ENCODE assay signal across 29 mouse cellular contexts in the genomic region with DNA sequence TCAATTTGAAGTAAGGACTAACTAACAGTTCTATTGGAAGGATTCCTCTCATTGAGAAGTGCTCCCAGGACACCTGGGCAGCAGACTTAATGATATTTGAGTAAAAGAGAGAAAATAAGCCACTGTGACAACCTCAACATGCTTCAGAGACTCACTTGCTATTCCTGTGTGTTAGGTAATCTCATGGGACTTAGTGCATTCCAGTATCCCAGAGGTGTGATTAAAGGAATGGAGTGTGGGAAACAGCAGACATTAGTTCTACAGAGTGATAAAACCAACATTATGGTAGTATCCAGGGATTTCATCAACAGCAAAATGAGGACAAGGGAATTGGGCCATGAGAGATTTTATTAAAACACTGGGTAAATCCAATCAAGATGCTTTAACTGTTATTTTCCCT.
DNase-seq lines count a peak whose midpoint lies in the region; ATAC-seq and TF ChIP-seq lines count a peak whose summit lies in the region.
"Had no signal": no experiment of that assay in that cellular context is flagged by ENCODE, and none has a peak within 500 bp of the region (broad histone marks: within the 10 kb centered on the region; RNA-seq: fewer than 3 reads in every experiment).

No protein-coding gene starts in this region.

- no peak for DNase-seq in hindbrain, embryonic 14.5 days (ENCODE audit: low spot score)
- no peak for DNase-seq in layer of hippocampus, adult 2 months (ENCODE audit: low spot score in 2 of 2)
- DNase-seq in layer of hippocampus, adult 9-11 months = no peak
- DNase-seq in neural tube, embryonic 10.5 days (ENCODE audit: extremely low spot score, low spot score) = no peak
- no peak for DNase-seq in heart, adult 9 months (ENCODE audit: low spot score in 2 of 2)
- DNase-seq: adrenal gland, adult 8-10 months; adrenal gland, postnatal 14 days; adrenal gland, postnatal 36 days; B cell, adult 2 months; cerebellum, adult 11 months; cerebellum, adult 18-20 months; cerebellum, adult 8-10 months; cerebellum, adult 9-11 months; cerebellum, postnatal 14 days; cerebellum, postnatal 36 days; embryo, embryonic 11 days had no signal

- no peak overlapping the region for H3K9ac ChIP-seq in hindbrain, embryonic 14.5 days
- H3K9ac ChIP-seq in hindbrain, embryonic 16.5 days (ENCODE audit: low read depth, low read length) = no peak overlapping the region
- H3K9ac ChIP-seq in neural tube, embryonic 13.5 days = no peak overlapping the region
- H3K9ac ChIP-seq: embryonic facial prominence, embryonic 13.5 days; embryonic facial prominence, embryonic 15.5 days; forebrain, embryonic 12.5 days had no signal

- H3K27ac ChIP-seq in hindbrain, embryonic 14.5 days = no peak overlapping the region
- H3K27ac ChIP-seq in hindbrain, embryonic 16.5 days (ENCODE audit: low read depth, low read length) = no peak overlapping the region
- peak overlapping the region; percentile 80 for H3K27ac ChIP-seq in layer of hippocampus, adult 2 months
- no peak overlapping the region for H3K27ac ChIP-seq in neural tube, embryonic 13.5 days (replicated peaks)
- H3K27ac ChIP-seq: embryonic facial prominence, embryonic 13.5 days; embryonic facial prominence, embryonic 15.5 days; forebrain, embryonic 10.5 days; forebrain, embryonic 12.5 days had no signal

- no peaks in the 10 kb centered on the region for H3K36me3 ChIP-seq in hindbrain, embryonic 14.5 days (replicated peaks; ENCODE audit: control insufficient read depth, insufficient read depth)
- no peaks in the 10 kb centered on the region for H3K36me3 ChIP-seq in hindbrain, embryonic 16.5 days (ENCODE audit: control insufficient read depth, insufficient read depth, low read length)
- no peaks in the 10 kb centered on the region for H3K36me3 ChIP-seq in neural tube, embryonic 13.5 days
- H3K36me3 ChIP-seq: embryonic facial prominence, embryonic 13.5 days; embryonic facial prominence, embryonic 15.5 days; forebrain, embryonic 10.5 days; forebrain, embryonic 12.5 days; G1E had no signal

- H3K9me3 ChIP-seq in hindbrain, embryonic 14.5 days (ENCODE audit: control insufficient read depth, low read length) = no peaks in the 10 kb centered on the region
- no peaks in the 10 kb centered on the region for H3K9me3 ChIP-seq in hindbrain, embryonic 16.5 days (ENCODE audit: control insufficient read depth, low read length)
- no peaks in the 10 kb centered on the region for H3K9me3 ChIP-seq in neural tube, embryonic 13.5 days
- H3K9me3 ChIP-seq: embryonic facial prominence, embryonic 13.5 days; embryonic facial prominence, embryonic 15.5 days; forebrain, embryonic 10.5 days; forebrain, embryonic 12.5 days; G1E had no signal

- no peak overlapping the region for H3K4me3 ChIP-seq in hindbrain, embryonic 14.5 days (replicated peaks; ENCODE audit: low read length)
- H3K4me3 ChIP-seq in hindbrain, embryonic 16.5 days (ENCODE audit: low read length) = no peak overlapping the region
- no peak overlapping the region for H3K4me3 ChIP-seq in layer of hippocampus, adult 2 months
- H3K4me3 ChIP-seq in neural tube, embryonic 13.5 days = no peak overlapping the region
- H3K4me3 ChIP-seq: embryonic facial prominence, embryonic 13.5 days; embryonic facial prominence, embryonic 15.5 days; erythroblast, embryonic 14.5 days; forebrain, embryonic 10.5 days; forebrain, embryonic 12.5 days had no signal

- no peaks in the 10 kb centered on the region for H3K27me3 ChIP-seq in hindbrain, embryonic 14.5 days (ENCODE audit: control insufficient read depth, insufficient read depth, low read length)
- no peaks in the 10 kb centered on the region for H3K27me3 ChIP-seq in hindbrain, embryonic 16.5 days (replicated peaks; ENCODE audit: control insufficient read depth, insufficient read depth, low read length)
- H3K27me3 ChIP-seq in neural tube, embryonic 13.5 days = no peaks in the 10 kb centered on the region
- H3K27me3 ChIP-seq: CH12.LX; embryonic facial prominence, embryonic 13.5 days; embryonic facial prominence, embryonic 15.5 days; forebrain, embryonic 12.5 days; Patski had no signal

- no peak for TF ChIP-seq CTCF in layer of hippocampus, adult 2 months (conservative IDR thresholded peaks at IDR 0.05)

- no peaks in the 10 kb centered on the region for H3K4me1 ChIP-seq in hindbrain, embryonic 14.5 days (replicated peaks; ENCODE audit: control insufficient read depth, insufficient read depth, low read length)
- no peaks in the 10 kb centered on the region for H3K4me1 ChIP-seq in hindbrain, embryonic 16.5 days (ENCODE audit: control insufficient read depth, insufficient read depth, low read depth, low read length)
- H3K4me1 ChIP-seq in neural tube, embryonic 13.5 days (replicated peaks) = no peaks in the 10 kb centered on the region
- H3K4me1 ChIP-seq: embryonic facial prominence, embryonic 13.5 days; embryonic facial prominence, embryonic 15.5 days; forebrain, embryonic 10.5 days; forebrain, embryonic 12.5 days had no signal

- ATAC-seq in hindbrain, embryonic 14.5 days (ENCODE audit: low FRiP score) = peak; percentile 59; the same call in 1 of the 2 replicates
- no peak for ATAC-seq in hindbrain, embryonic 16.5 days
- ATAC-seq in neural tube, embryonic 13.5 days (ENCODE audit: low read depth) = peak; percentile 59; the same call in 1 of the 2 replicates
- ATAC-seq: activated CD4-positive, CD25-positive, alpha-beta regulatory T cell, adult 4 months; CD4-positive, CD25-positive, alpha-beta regulatory T cell, adult 4 months; forebrain, embryonic 14.5 days; Patski had no signal

- no peak overlapping the region for H3K4me2 ChIP-seq in hindbrain, embryonic 14.5 days (replicated peaks)
- H3K4me2 ChIP-seq in hindbrain, embryonic 16.5 days (ENCODE audit: low read length) = no peak overlapping the region
- no peak overlapping the region for H3K4me2 ChIP-seq in neural tube, embryonic 13.5 days
- H3K4me2 ChIP-seq: embryonic facial prominence, embryonic 13.5 days; embryonic facial prominence, embryonic 15.5 days; forebrain, embryonic 12.5 days had no signal
